Mouse (Mus musculus): Measurements from ENCODE around the gene Ddost. TPM values are rescaled to one million over a fixed set of nuclear protein-coding genes. Genes with fewer than 3 reads are reported as not detected.

The Ddost gene
- total RNA-seq, 2 experiments from 2014 or later, result 122 to 127 TPM

DNA sequence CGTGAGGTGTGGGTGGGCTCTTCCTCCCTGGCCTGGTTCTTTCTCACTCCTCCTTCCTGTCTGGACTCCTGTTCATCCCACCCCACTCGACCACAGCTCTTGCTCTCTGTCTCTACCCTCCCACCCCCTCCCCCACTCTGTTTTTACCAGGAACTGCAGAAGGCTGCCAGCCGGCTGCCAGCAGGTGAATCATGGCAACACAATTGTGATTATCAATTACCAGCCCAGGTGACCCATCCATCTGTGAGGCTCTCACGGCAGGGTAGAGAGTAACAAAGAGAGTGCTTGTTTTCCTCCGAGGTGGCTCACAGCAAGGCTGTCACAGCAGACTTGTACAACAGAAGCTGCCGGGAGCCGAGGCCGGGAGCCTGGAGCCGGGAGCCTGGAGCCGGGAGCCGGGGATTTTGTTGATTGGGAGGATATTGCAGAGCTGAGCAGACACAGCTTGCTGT is 56.9 kb downstream of the Ddost start:
- ATAC-seq (replicated peaks; ENCODE audit: low FRiP score, low TSS enrichment, poor library complexity, severe bottlenecking), result no peak

Other genes with a start within 250 kb of the Ddost start
- gene Hp1bp3, start 88.4 kb upstream of the Ddost start, total RNA-seq (2014; fragmentation: Nextera tagmentation), result 131 and 139 TPM in 2 replicates
- 178 and 269 TPM in 2 replicates for gene Hp1bp3, start 88.4 kb upstream of the Ddost start, total RNA-seq (2017)
- 1.7 and 1.9 TPM in 2 replicates for gene Sh2d5, start 54.3 kb upstream of the Ddost start, total RNA-seq (2014; fragmentation: Nextera tagmentation)
- gene Sh2d5, start 54.3 kb upstream of the Ddost start, total RNA-seq (2017), result 1.8 and 2.7 TPM in 2 replicates
- gene Kif17, start 54.3 kb upstream of the Ddost start, total RNA-seq (2014; fragmentation: Nextera tagmentation), result 0.37 and 0.62 TPM in 2 replicates
- 1.3 TPM in 1 of 2 replicates, not detected in the other for gene Kif17, start 54.3 kb upstream of the Ddost start, total RNA-seq (2017)
- gene Pink1, start 21.6 kb downstream of the Ddost start, total RNA-seq (2014; fragmentation: Nextera tagmentation), result 21.8 and 27.8 TPM in 2 replicates
- 20.6 and 38.0 TPM in 2 replicates for gene Pink1, start 21.6 kb downstream of the Ddost start, total RNA-seq (2017)
- 2.6 TPM in 1 of 2 replicates, not detected in the other for gene Cda, start 63.3 kb downstream of the Ddost start, total RNA-seq (2014; fragmentation: Nextera tagmentation)
- gene Cda, start 63.3 kb downstream of the Ddost start, total RNA-seq (2017), result not detected in 2 replicates
- not detected in 2 replicates for gene Fam43b, start 91.8 kb downstream of the Ddost start, total RNA-seq (2014; fragmentation: Nextera tagmentation)
- gene Fam43b, start 91.8 kb downstream of the Ddost start, total RNA-seq (2017), result not detected in 2 replicates
- gene Mul1, start 129.9 kb downstream of the Ddost start, total RNA-seq (2014; fragmentation: Nextera tagmentation), result 13.2 and 18.1 TPM in 2 replicates
- 3.2 and 10.2 TPM in 2 replicates for gene Mul1, start 129.9 kb downstream of the Ddost start, total RNA-seq (2017)
- gene Camk2n1, start 149.6 kb downstream of the Ddost start, total RNA-seq (2014; fragmentation: Nextera tagmentation), result not detected in 2 replicates
- 0.05 TPM in 1 of 2 replicates, not detected in the other for gene Camk2n1, start 149.6 kb downstream of the Ddost start, total RNA-seq (2017)